Mouse (Mus musculus): Measurements from ENCODE around the gene Sdcbp2. TPM values are rescaled to one million over a fixed set of nuclear protein-coding genes. Genes with fewer than 3 reads are reported as not detected.
A peak's percentile ranks its signal among the peaks of the same experiment; 100 is the strongest.

Sdcbp2 gene
- polyA plus RNA-seq (2015; fragmentation: Nextera tagmentation; extraction: Ambion mirVana) = 0.58 and 0.70 TPM in 2 replicates

GRCm38 (mm10) chr2:151571873-151572700 lies at the start of gene Sdcbp2:
Gene Sdcbp2 (plus strand): TSS chr2:151572622.
- H3K27me3 ChIP-seq (replicated peaks; ENCODE audit: control insufficient read depth, insufficient read depth, low read length) = no peaks in the 10 kb centered on the region
- H3K4me3 ChIP-seq (ENCODE audit: low read length) = no peak within 1 kb of the TSS
- H3K4me2 ChIP-seq (ENCODE audit: low read length) = no peak within 1 kb of the TSS
- H3K9me3 ChIP-seq (ENCODE audit: control insufficient read depth, low read length) = no peaks in the 10 kb centered on the region
- no peak within 1 kb of the TSS for H3K9ac ChIP-seq (ENCODE audit: low read depth, low read length)
- WGBS = 72% methylated on average over 17 of the region's 17 CpGs
- no peaks in the 10 kb centered on the region for H3K36me3 ChIP-seq (ENCODE audit: control insufficient read depth, insufficient read depth, low read length)
- no peak for ATAC-seq
- H3K27ac ChIP-seq (ENCODE audit: low read depth, low read length) = no peak within 1 kb of the TSS
- peaks cover 10% of the 10 kb centered on the region for H3K4me1 ChIP-seq (ENCODE audit: control insufficient read depth, insufficient read depth, low read depth, low read length)

- no peak overlapping the region for H3K4me2 ChIP-seq (ENCODE audit: low read length)
- no peak for ATAC-seq
- no peaks in the 10 kb centered on the region for H3K27me3 ChIP-seq (replicated peaks; ENCODE audit: control insufficient read depth, insufficient read depth, low read length)
- no peak overlapping the region for H3K4me3 ChIP-seq (ENCODE audit: low read length)
- H3K27ac ChIP-seq (ENCODE audit: low read depth, low read length) = no peak overlapping the region
- H3K9ac ChIP-seq (ENCODE audit: low read depth, low read length) = no peak overlapping the region
- WGBS = 66% methylated on average over 4 of the region's 4 CpGs
- H3K4me1 ChIP-seq (ENCODE audit: control insufficient read depth, insufficient read depth, low read depth, low read length) = no peaks in the 10 kb centered on the region
- peaks cover 6% of the 10 kb centered on the region for H3K36me3 ChIP-seq (ENCODE audit: control insufficient read depth, insufficient read depth, low read length)
- no peaks in the 10 kb centered on the region for H3K9me3 ChIP-seq (ENCODE audit: control insufficient read depth, low read length)
Measured at GRCm38 (mm10) chr2:151524324-151525041, 47.9 kb upstream of the Sdcbp2 start.

GRCm38 (mm10) chr2:151525520-151525919 lies 46.9 kb upstream of the Sdcbp2 start:
- no peaks in the 10 kb centered on the region for H3K27me3 ChIP-seq (replicated peaks; ENCODE audit: control insufficient read depth, insufficient read depth, low read length)
- H3K4me3 ChIP-seq (ENCODE audit: low read length) = no peak overlapping the region
- H3K9ac ChIP-seq (ENCODE audit: low read depth, low read length) = no peak overlapping the region
- peaks cover 6% of the 10 kb centered on the region for H3K36me3 ChIP-seq (ENCODE audit: control insufficient read depth, insufficient read depth, low read length)
- no peak for ATAC-seq
- H3K4me2 ChIP-seq (ENCODE audit: low read length) = no peak overlapping the region
- no peaks in the 10 kb centered on the region for H3K4me1 ChIP-seq (ENCODE audit: control insufficient read depth, insufficient read depth, low read depth, low read length)
- H3K9me3 ChIP-seq (ENCODE audit: control insufficient read depth, low read length) = no peaks in the 10 kb centered on the region
- no peak overlapping the region for H3K27ac ChIP-seq (ENCODE audit: low read depth, low read length)
- 70% methylated on average over 2 of the region's 2 CpGs for WGBS

- no peak for ATAC-seq
- Histone ChIP-seq H3K9me3 (ENCODE audit: control insufficient read depth, low read length) (no peaks in the 10 kb centered on the region), H3K4me1 (ENCODE audit: control insufficient read depth, insufficient read depth, low read depth, low read length) (no peaks in the 10 kb centered on the region), H3K9ac (ENCODE audit: low read depth, low read length) (no peak overlapping the region), H3K4me2 (ENCODE audit: low read length) (no peak overlapping the region), H3K27ac (ENCODE audit: low read depth, low read length) (no peak overlapping the region), H3K4me3 (ENCODE audit: low read length) (no peak overlapping the region), H3K27me3 (replicated peaks; ENCODE audit: control insufficient read depth, insufficient read depth, low read length) (no peaks in the 10 kb centered on the region), H3K36me3 (ENCODE audit: control insufficient read depth, insufficient read depth, low read length) (no peaks in the 10 kb centered on the region)
- WGBS = 81% methylated on average over 1 of the region's 1 CpGs
Measured at GRCm38 (mm10) chr2:151528066-151528465, 44.4 kb upstream of the Sdcbp2 start.

- Histone ChIP-seq H3K4me1 (ENCODE audit: control insufficient read depth, insufficient read depth, low read depth, low read length) (no peaks in the 10 kb centered on the region), H3K9ac (ENCODE audit: low read depth, low read length) (no peak overlapping the region), H3K4me2 (ENCODE audit: low read length) (no peak overlapping the region)
Measured at GRCm38 (mm10) chr2:151529169-151529568, 43.3 kb upstream of the Sdcbp2 start.

GRCm38 (mm10) chr2:151530378-151531230 lies 41.8 kb upstream of the Sdcbp2 start:
- Histone ChIP-seq H3K4me1 (ENCODE audit: control insufficient read depth, insufficient read depth, low read depth, low read length) (no peaks in the 10 kb centered on the region), H3K27ac (ENCODE audit: low read depth, low read length) (no peak overlapping the region), H3K9me3 (ENCODE audit: control insufficient read depth, low read length) (no peaks in the 10 kb centered on the region), H3K36me3 (ENCODE audit: control insufficient read depth, insufficient read depth, low read length) (no peaks in the 10 kb centered on the region), H3K4me2 (ENCODE audit: low read length) (no peak overlapping the region), H3K27me3 (replicated peaks; ENCODE audit: control insufficient read depth, insufficient read depth, low read length) (no peaks in the 10 kb centered on the region), H3K9ac (ENCODE audit: low read depth, low read length) (no peak overlapping the region), H3K4me3 (ENCODE audit: low read length) (no peak overlapping the region)
- no peak for ATAC-seq
- WGBS = 60% methylated on average over 8 of the region's 8 CpGs

More at GRCm38 (mm10) chr2:151529169-151529568, 43.3 kb upstream of the Sdcbp2 start:
- Histone ChIP-seq H3K9me3 (ENCODE audit: control insufficient read depth, low read length) (no peaks in the 10 kb centered on the region), H3K27me3 (replicated peaks; ENCODE audit: control insufficient read depth, insufficient read depth, low read length) (no peaks in the 10 kb centered on the region), H3K4me3 (ENCODE audit: low read length) (no peak overlapping the region), H3K27ac (ENCODE audit: low read depth, low read length) (no peak overlapping the region), H3K36me3 (ENCODE audit: control insufficient read depth, insufficient read depth, low read length) (no peaks in the 10 kb centered on the region)
- no peak for ATAC-seq

- Histone ChIP-seq H3K36me3 (ENCODE audit: control insufficient read depth, insufficient read depth, low read length) (no peaks in the 10 kb centered on the region), H3K27me3 (replicated peaks; ENCODE audit: control insufficient read depth, insufficient read depth, low read length) (no peaks in the 10 kb centered on the region), H3K9ac (ENCODE audit: low read depth, low read length) (no peak overlapping the region), H3K27ac (ENCODE audit: low read depth, low read length) (no peak overlapping the region), H3K4me2 (ENCODE audit: low read length) (no peak overlapping the region), H3K4me3 (ENCODE audit: low read length) (no peak overlapping the region), H3K4me1 (ENCODE audit: control insufficient read depth, insufficient read depth, low read depth, low read length) (no peaks in the 10 kb centered on the region), H3K9me3 (ENCODE audit: control insufficient read depth, low read length) (no peaks in the 10 kb centered on the region)
- no peak for ATAC-seq
- 92% methylated on average over 6 of the region's 6 CpGs for WGBS
Measured at GRCm38 (mm10) chr2:151533632-151534031, 38.8 kb upstream of the Sdcbp2 start.

- Histone ChIP-seq H3K9ac (ENCODE audit: low read depth, low read length) (no peak overlapping the region), H3K27ac (ENCODE audit: low read depth, low read length) (0 out of 2 replicates have a peak overlapping the region, but pooled peaks have one; percentile 16), H3K4me2 (ENCODE audit: low read length) (no peak overlapping the region), H3K27me3 (replicated peaks; ENCODE audit: control insufficient read depth, insufficient read depth, low read length) (no peaks in the 10 kb centered on the region), H3K4me3 (ENCODE audit: low read length) (no peak overlapping the region), H3K36me3 (ENCODE audit: control insufficient read depth, insufficient read depth, low read length) (no peaks in the 10 kb centered on the region), H3K4me1 (ENCODE audit: control insufficient read depth, insufficient read depth, low read depth, low read length) (no peaks in the 10 kb centered on the region), H3K9me3 (ENCODE audit: control insufficient read depth, low read length) (no peaks in the 10 kb centered on the region)
- ATAC-seq = peak; percentile 57; the same call in 1 of the 2 replicates
- 11% methylated on average over 1 of the region's 1 CpGs for WGBS
Measured at GRCm38 (mm10) chr2:151535961-151536617, 36.3 kb upstream of the Sdcbp2 start.
